Mouse (Mus musculus) heart, postnatal 36 days (tissue): ENCODE measurements around the gene Slc1a4. TPM values are rescaled to one million over a fixed set of nuclear protein-coding genes. Genes with fewer than 3 reads are reported as not detected.

Experiments
- DNase-seq, 2 experiments: peaks; one replicate each; pipeline ENCODE4 v3.0.0; 2021 to 2022
- intact Hi-C: fragments of 180-260 bp; cut with DNase I; formaldehyde crosslinking; loops from one replicate; pipeline ENCODE4 v1.15.1; 2025
- total RNA-seq, 2 experiments: library from RNA; stranded (reverse); gene quantifications; 2 replicates each; pipeline ENCODE4 v1.2.3; 2021

Gene Slc1a4
- total RNA-seq = 1 to 10 TPM; 1.2 to 1.5 TPM

GRCm38 (mm10) chr11:20332561-20333514 is at the start of gene Slc1a4:
Gene Slc1a4, minus strand, starts transcription at chr11:20332713.
- intact Hi-C loops = loop anchor here (2.0 to 10.0 kb wide), 6 partner anchors 68 to 212 kb away; partner anchors contain the start of genes Cep68, Rab1a and Sertad2
- DNase-seq = peak; percentile 87 to 93

GRCm38 (mm10) chr11:20380106-20380505 is 47.6 kb upstream of the Slc1a4 start:
- no peak for DNase-seq
- intact Hi-C loops = no loop called here

- no peak for DNase-seq
- intact Hi-C loops = no loop called here
Measured at GRCm38 (mm10) chr11:20376642-20377041, 44.1 kb upstream of the Slc1a4 start.

- peak; percentile 7 to 11 for DNase-seq
- intact Hi-C loops = no loop called here
Measured at GRCm38 (mm10) chr11:20372616-20373211, 40.2 kb upstream of the Slc1a4 start.

GRCm38 (mm10) chr11:20370486-20370885 is 38.0 kb upstream of the Slc1a4 start:
- intact Hi-C loops = no loop called here
- no peak for DNase-seq

- intact Hi-C loops = no loop called here
- DNase-seq = no peak
Measured at GRCm38 (mm10) chr11:20366456-20366855, 33.9 kb upstream of the Slc1a4 start.

GRCm38 (mm10) chr11:20361354-20361753 is 28.8 kb upstream of the Slc1a4 start:
- intact Hi-C loops = no loop called here
- DNase-seq = no peak

GRCm38 (mm10) chr11:20357684-20358447 is 25.4 kb upstream of the Slc1a4 start:
- intact Hi-C loops = no loop called here
- DNase-seq = no peak

GRCm38 (mm10) chr11:20348466-20348865 is 16.0 kb upstream of the Slc1a4 start:
- DNase-seq = no peak

GRCm38 (mm10) chr11:20347548-20347947 is 15.0 kb upstream of the Slc1a4 start:
- intact Hi-C loops = no loop called here
- peak; percentile 60 to 66 for DNase-seq

More at GRCm38 (mm10) chr11:20348466-20348865, 16.0 kb upstream of the Slc1a4 start:
- intact Hi-C loops = no loop called here

GRCm38 (mm10) chr11:20346369-20346768 is 13.9 kb upstream of the Slc1a4 start:
- no peak for DNase-seq
- intact Hi-C loops = no loop called here

GRCm38 (mm10) chr11:20343952-20344351 is 11.4 kb upstream of the Slc1a4 start:
- no peak for DNase-seq
- intact Hi-C loops = no loop called here

- no peak for DNase-seq
- intact Hi-C loops = no loop called here
Measured at GRCm38 (mm10) chr11:20341598-20341997, 9.1 kb upstream of the Slc1a4 start.

GRCm38 (mm10) chr11:20338703-20339102 is 6.2 kb upstream of the Slc1a4 start:
- no peak for DNase-seq
- intact Hi-C loops = loop anchor here (10.0 kb wide), 1 partner anchor 206 kb away; the partner anchor contains the start of gene Sertad2

GRCm38 (mm10) chr11:20334301-20334700 is 1.8 kb upstream of the Slc1a4 start:
- no peak for DNase-seq
- intact Hi-C loops = loop anchor here (5.0 to 10.0 kb wide), 3 partner anchors 87 to 210 kb away; partner anchors contain the start of genes Cep68, Rab1a and Sertad2

- DNase-seq = peak in 1 of 2 experiments; percentile 16
- intact Hi-C loops = loop anchor here (2.0 to 10.0 kb wide), 6 partner anchors 69 to 213 kb away; partner anchors contain the start of genes Cep68, Rab1a and Sertad2
Measured at GRCm38 (mm10) chr11:20331690-20332537, 599 bp downstream of the Slc1a4 start.

GRCm38 (mm10) chr11:20331027-20331689 is 1.4 kb downstream of the Slc1a4 start:
- no peak for DNase-seq
- intact Hi-C loops = loop anchor here (5.0 to 10.0 kb wide), 3 partner anchors 84 to 214 kb away; partner anchors contain the start of genes Cep68, Rab1a and Sertad2

- intact Hi-C loops = loop anchor here (5.0 to 10.0 kb wide), 3 partner anchors 82 to 215 kb away; partner anchors contain the start of genes Cep68, Rab1a and Sertad2
- DNase-seq = no peak
Measured at GRCm38 (mm10) chr11:20329711-20330110, 2.8 kb downstream of the Slc1a4 start.

- intact Hi-C loops = no loop called here
- no peak for DNase-seq
Measured at GRCm38 (mm10) chr11:20328771-20329170, 3.7 kb downstream of the Slc1a4 start.
